ENCODE assay signal across 9 mouse cellular contexts in genomic region chr2:157007234-157007596, GRCm38 (mm10). TPM values are rescaled to one million over a fixed set of nuclear protein-coding genes. Genes with fewer than 3 reads are reported as not detected.
DNase-seq lines count a peak whose midpoint lies in the region; ATAC-seq and TF ChIP-seq lines count a peak whose summit lies in the region.
"Had no signal": no experiment of that assay in that cellular context is flagged by ENCODE, and none has a peak within 500 bp of the region (broad histone marks: within the 10 kb centered on the region; RNA-seq: fewer than 3 reads in every experiment).

No protein-coding gene starts in this region.

- H3K4me2 ChIP-seq in heart, postnatal 0 days (ENCODE audit: low read depth, low read length), result peak overlapping the region; percentile 80
- peak overlapping the region; percentile 91 for H3K4me2 ChIP-seq in hindbrain, embryonic 15.5 days
- peak overlapping the region; percentile 97 for H3K4me2 ChIP-seq in midbrain, embryonic 13.5 days (replicated peaks)

- no peaks in the 10 kb centered on the region; the same call in 1 of the 2 replicates for H3K4me1 ChIP-seq in heart, postnatal 0 days (ENCODE audit: control insufficient read depth, insufficient read depth)
- H3K4me1 ChIP-seq in bone marrow, adult 2 months (ENCODE audit: control insufficient read depth, insufficient read depth, low read length), result peaks cover 6% of the 10 kb centered on the region
- peaks cover 17% of the 10 kb centered on the region for H3K4me1 ChIP-seq in hindbrain, embryonic 15.5 days (replicated peaks)
- H3K4me1 ChIP-seq in midbrain, embryonic 13.5 days (replicated peaks), result peaks cover 16% of the 10 kb centered on the region

- no peak for TF ChIP-seq POLR2A in bone marrow, adult 2 months (IDR thresholded peaks at IDR 0.05; ENCODE audit: borderline replicate concordance, control insufficient read depth, low read depth, low read length)

- H3K36me3 ChIP-seq in heart, postnatal 0 days (replicated peaks; ENCODE audit: control insufficient read depth, insufficient read depth, low read length), result peaks cover 4% of the 10 kb centered on the region; the same call in 1 of the 2 replicates
- 0 out of 2 replicates have a peak, but pooled peaks cover 4% of the 10 kb centered on the region for H3K36me3 ChIP-seq in hindbrain, embryonic 15.5 days
- H3K36me3 ChIP-seq in midbrain, embryonic 13.5 days, result 0 out of 2 replicates have a peak, but pooled peaks cover 4% of the 10 kb centered on the region

- no peak for TF ChIP-seq EP300 in heart, postnatal 0 days (IDR thresholded peaks at IDR 0.05; ENCODE audit: low read depth)

- no peak for DNase-seq in heart, postnatal 0 days (ENCODE audit: low spot score)
- DNase-seq in heart, postnatal 25 days (ENCODE audit: low spot score), result no peak
- no peak for DNase-seq in adipocyte (ENCODE audit: low spot score)
- DNase-seq in adrenal gland, adult 2 months, result no peak
- DNase-seq in spleen, adult 12 weeks (ENCODE audit: low spot score), result no peak

- TF ChIP-seq CTCF in heart, postnatal 0 days (IDR thresholded peaks at IDR 0.05; ENCODE audit: low read depth), result no peak
- no peak for TF ChIP-seq CTCF in bone marrow, adult 2 months (IDR thresholded peaks at IDR 0.05; ENCODE audit: control insufficient read depth, insufficient read depth, low read length)

- H3K4me3 ChIP-seq in heart, postnatal 0 days (ENCODE audit: low read depth, low read length), result peak overlapping the region; percentile 59
- H3K4me3 ChIP-seq in bone marrow, adult 2 months (replicated peaks; ENCODE audit: control insufficient read depth, low read depth, low read length), result peak overlapping the region; percentile 98
- peak overlapping the region; percentile 59 for H3K4me3 ChIP-seq in hindbrain, embryonic 15.5 days
- peak overlapping the region; percentile 58 for H3K4me3 ChIP-seq in midbrain, embryonic 13.5 days (replicated peaks)

- H3K27ac ChIP-seq in heart, postnatal 0 days (ENCODE audit: low read depth), result peak overlapping the region; percentile 50
- peak overlapping the region; percentile 56 for H3K27ac ChIP-seq in bone marrow, adult 2 months (ENCODE audit: control insufficient read depth, insufficient read depth, low read depth, low read length, poor library complexity)
- H3K27ac ChIP-seq in hindbrain, embryonic 15.5 days (replicated peaks), result peak overlapping the region; percentile 79
- peak overlapping the region; percentile 68 for H3K27ac ChIP-seq in midbrain, embryonic 13.5 days

- intact Hi-C loops in heart, postnatal 25 days (cut with DNase I), result no loop called here

- H3K27me3 ChIP-seq in heart, postnatal 0 days (ENCODE audit: control insufficient read depth, insufficient read depth, low read length), result no peaks in the 10 kb centered on the region
- no peaks in the 10 kb centered on the region for H3K27me3 ChIP-seq in hindbrain, embryonic 15.5 days
- no peaks in the 10 kb centered on the region for H3K27me3 ChIP-seq in midbrain, embryonic 13.5 days
- H3K27me3 ChIP-seq: Patski had no signal

- 20% methylated on average over 5 of the region's 5 CpGs for WGBS in heart, postnatal 0 days
- WGBS in bone marrow, adult 2 months, result 29% methylated on average over 5 of the region's 5 CpGs
- WGBS in hindbrain, embryonic 15.5 days, result 24% methylated on average over 5 of the region's 5 CpGs
- WGBS in midbrain, embryonic 13.5 days, result 31% methylated on average over 5 of the region's 5 CpGs

- peak; percentile 11 for ATAC-seq in heart, postnatal 0 days (ENCODE audit: insufficient read depth, low read depth)
- ATAC-seq in hindbrain, embryonic 15.5 days (ENCODE audit: low FRiP score, low read depth), result peak; percentile 60; the same call in 1 of the 2 replicates
- peak; percentile 35; the same call in 1 of the 2 replicates for ATAC-seq in midbrain, embryonic 13.5 days

- H3K9ac ChIP-seq in heart, postnatal 0 days (replicated peaks; ENCODE audit: low read depth, low read length), result peak overlapping the region; percentile 53
- H3K9ac ChIP-seq in hindbrain, embryonic 15.5 days, result peak overlapping the region; percentile 52
- H3K9ac ChIP-seq in midbrain, embryonic 13.5 days (replicated peaks), result peak overlapping the region; percentile 77

- H3K9me3 ChIP-seq in heart, postnatal 0 days (replicated peaks; ENCODE audit: control insufficient read depth, low read length), result no peaks in the 10 kb centered on the region
- no peaks in the 10 kb centered on the region for H3K9me3 ChIP-seq in hindbrain, embryonic 15.5 days
- H3K9me3 ChIP-seq in midbrain, embryonic 13.5 days, result no peaks in the 10 kb centered on the region

RNA-seq across cellular contexts. Expression of gene Dsn1, which starts 0.3 kb away (rescaled TPM):
- total RNA-seq in heart, postnatal 0 days (2014; rRNA removed; ENCODE audit: low replicate concordance), result 28.2 and 47.4 TPM in 2 replicates
- 13.8 TPM in 2 replicates for polyA plus RNA-seq in heart, postnatal 0 days (2015; fragmentation: Nextera tagmentation; extraction: Ambion mirVana)
- 1 to 10 TPM; 1.5 to 2.1 TPM for total RNA-seq in heart, postnatal 25 days (2021)
- polyA plus RNA-seq in bone marrow, adult 2 months (2011; ENCODE audit: insufficient read depth, insufficient read length, low replicate concordance, missing spikeins), result 13.9 and 17.2 TPM in 2 replicates
- polyA plus RNA-seq in hindbrain, embryonic 15.5 days (2015; fragmentation: Nextera tagmentation; extraction: Ambion mirVana), result 11.0 and 13.2 TPM in 2 replicates
- 18.0 and 18.7 TPM in 2 replicates for polyA plus RNA-seq in midbrain, embryonic 13.5 days (2015; fragmentation: Nextera tagmentation; extraction: Ambion mirVana)
- 1 to 10 TPM; 4.1 to 6.3 TPM for total RNA-seq in adrenal gland, adult 2 months (2021)
- 0.76 and 0.77 TPM in 2 replicates for polyA plus RNA-seq in adrenal gland, adult 2 months (2012; rRNA removed)

RNA-seq across cellular contexts. Expression of gene Ndrg3, which starts 15.4 kb away (rescaled TPM):
- total RNA-seq in heart, postnatal 0 days (2014; rRNA removed; ENCODE audit: low replicate concordance), result 21.9 and 27.2 TPM in 2 replicates
- polyA plus RNA-seq in heart, postnatal 0 days (2015; fragmentation: Nextera tagmentation; extraction: Ambion mirVana), result 16.2 and 17.1 TPM in 2 replicates
- 10 to 100 TPM; 19.6 to 20.4 TPM for total RNA-seq in heart, postnatal 25 days (2021)
- 11.3 and 17.1 TPM in 2 replicates for polyA plus RNA-seq in bone marrow, adult 2 months (2011; ENCODE audit: insufficient read depth, insufficient read length, low replicate concordance, missing spikeins)
- 135 and 141 TPM in 2 replicates for polyA plus RNA-seq in hindbrain, embryonic 15.5 days (2015; fragmentation: Nextera tagmentation; extraction: Ambion mirVana)
- polyA plus RNA-seq in midbrain, embryonic 13.5 days (2015; fragmentation: Nextera tagmentation; extraction: Ambion mirVana), result 81.4 and 81.6 TPM in 2 replicates
- 10 to 100 TPM; 68.0 to 72.5 TPM for total RNA-seq in adrenal gland, adult 2 months (2021)
- 37.7 and 41.7 TPM in 2 replicates for polyA plus RNA-seq in adrenal gland, adult 2 months (2012; rRNA removed)
